Mouse (Mus musculus): ENCODE measurements at regions not wholly inside any gene's neighbourhood (a gene's known extent, or its start where the extent isn't known, plus 50 kb on each side); places are given as distances from the start of the nearest gene placed in this dataset.

- Histone ChIP-seq H3K9ac (no peak overlapping the region), H3K4me1 (ENCODE audit: insufficient read depth) (0 out of 2 replicates have a peak, but pooled peaks cover 8% of the 10 kb centered on the region), H3K36me3 (ENCODE audit: insufficient read depth) (no peaks in the 10 kb centered on the region), H3K9me3 (ENCODE audit: low read length) (no peaks in the 10 kb centered on the region), H3K27ac (ENCODE audit: low read depth, low read length) (no peak overlapping the region), H3K4me3 (ENCODE audit: low read depth, low read length) (no peak overlapping the region), H3K27me3 (ENCODE audit: insufficient read depth, low read length) (no peaks in the 10 kb centered on the region; the same call in 1 of the 2 replicates), H3K4me2 (ENCODE audit: low read depth) (no peak overlapping the region)
- no peak for DNase-seq
- 63% methylated on average over 4 of the region's 4 CpGs for WGBS
- no peak for ATAC-seq
- TF ChIP-seq CTCF (IDR thresholded peaks at IDR 0.05; ENCODE audit: low read depth), result no peak
Measured at GRCm38 (mm10) chr11:43976024-43976423, 75.0 kb upstream of the Adra1b start.

- DNase-seq (peak; percentile 10), ATAC-seq (0 out of 2 replicates have a peak, but pooled peaks have one; percentile 18)
- Histone ChIP-seq H3K4me3 (ENCODE audit: low read depth, low read length) (no peak overlapping the region), H3K27ac (ENCODE audit: low read depth, low read length) (no peak overlapping the region), H3K27me3 (ENCODE audit: insufficient read depth, low read length) (no peaks in the 10 kb centered on the region; the same call in 1 of the 2 replicates), H3K36me3 (ENCODE audit: insufficient read depth) (no peaks in the 10 kb centered on the region), H3K9me3 (ENCODE audit: low read length) (no peaks in the 10 kb centered on the region), H3K9ac (no peak overlapping the region), H3K4me2 (ENCODE audit: low read depth) (no peak overlapping the region), H3K4me1 (ENCODE audit: insufficient read depth) (0 out of 2 replicates have a peak, but pooled peaks cover 8% of the 10 kb centered on the region)
- 27% methylated on average over 7 of the region's 7 CpGs for WGBS
- no peak for TF ChIP-seq CTCF (IDR thresholded peaks at IDR 0.05; ENCODE audit: low read depth)
Measured at GRCm38 (mm10) chr11:43979406-43979805, 78.4 kb upstream of the Adra1b start.

GRCm38 (mm10) chr11:43980444-43980843 lies 79.4 kb upstream of the Adra1b start:
- no peak for TF ChIP-seq CTCF (IDR thresholded peaks at IDR 0.05; ENCODE audit: low read depth)
- Histone ChIP-seq H3K9ac (no peak overlapping the region), H3K4me1 (ENCODE audit: insufficient read depth) (0 out of 2 replicates have a peak, but pooled peaks cover 8% of the 10 kb centered on the region), H3K36me3 (ENCODE audit: insufficient read depth) (no peaks in the 10 kb centered on the region), H3K4me2 (ENCODE audit: low read depth) (no peak overlapping the region), H3K27ac (ENCODE audit: low read depth, low read length) (no peak overlapping the region), H3K27me3 (ENCODE audit: insufficient read depth, low read length) (no peaks in the 10 kb centered on the region; the same call in 1 of the 2 replicates), H3K4me3 (ENCODE audit: low read depth, low read length) (no peak overlapping the region), H3K9me3 (ENCODE audit: low read length) (no peaks in the 10 kb centered on the region)
- ATAC-seq, result no peak
- no peak for DNase-seq
- 60% methylated on average over 4 of the region's 4 CpGs for WGBS

GRCm38 (mm10) chr11:43989911-43990430 lies 89.0 kb upstream of the Adra1b start:
- Histone ChIP-seq H3K4me3 (ENCODE audit: low read depth, low read length) (no peak overlapping the region), H3K9ac (no peak overlapping the region), H3K4me2 (ENCODE audit: low read depth) (no peak overlapping the region), H3K27ac (ENCODE audit: low read depth, low read length) (no peak overlapping the region), H3K27me3 (ENCODE audit: insufficient read depth, low read length) (peaks cover 5% of the 10 kb centered on the region; the same call in 1 of the 2 replicates), H3K4me1 (ENCODE audit: insufficient read depth) (no peaks in the 10 kb centered on the region), H3K9me3 (ENCODE audit: low read length) (no peaks in the 10 kb centered on the region), H3K36me3 (ENCODE audit: insufficient read depth) (no peaks in the 10 kb centered on the region)
- DNase-seq, result no peak
- no peak for TF ChIP-seq CTCF (IDR thresholded peaks at IDR 0.05; ENCODE audit: low read depth)
- WGBS, result 66% methylated on average over 1 of the region's 1 CpGs
- no peak for ATAC-seq

GRCm38 (mm10) chr11:43992011-43992471 lies 91.0 kb upstream of the Adra1b start:
- Histone ChIP-seq H3K27me3 (ENCODE audit: insufficient read depth, low read length) (peaks cover 5% of the 10 kb centered on the region; the same call in 1 of the 2 replicates), H3K4me3 (ENCODE audit: low read depth, low read length) (no peak overlapping the region), H3K27ac (ENCODE audit: low read depth, low read length) (no peak overlapping the region), H3K4me1 (ENCODE audit: insufficient read depth) (no peaks in the 10 kb centered on the region), H3K4me2 (ENCODE audit: low read depth) (no peak overlapping the region), H3K9ac (no peak overlapping the region), H3K36me3 (ENCODE audit: insufficient read depth) (no peaks in the 10 kb centered on the region), H3K9me3 (ENCODE audit: low read length) (no peaks in the 10 kb centered on the region)
- no peak for ATAC-seq
- WGBS, result 87% methylated on average over 6 of the region's 6 CpGs
- no peak for DNase-seq
- no peak for TF ChIP-seq CTCF (IDR thresholded peaks at IDR 0.05; ENCODE audit: low read depth)

GRCm38 (mm10) chr11:43998046-43998725 lies 97.2 kb upstream of the Adra1b start:
- no peaks in the 10 kb centered on the region for H3K4me1 ChIP-seq (ENCODE audit: insufficient read depth)
- TF ChIP-seq CTCF (IDR thresholded peaks at IDR 0.05; ENCODE audit: low read depth), result no peak
- no peak overlapping the region for H3K27ac ChIP-seq (ENCODE audit: low read depth, low read length)
- H3K27me3 ChIP-seq (ENCODE audit: insufficient read depth, low read length), result peaks cover 6% of the 10 kb centered on the region
- H3K9me3 ChIP-seq (ENCODE audit: low read length), result no peaks in the 10 kb centered on the region
- no peak overlapping the region for H3K4me2 ChIP-seq (ENCODE audit: low read depth)
- no peak for DNase-seq
- H3K4me3 ChIP-seq (ENCODE audit: low read depth, low read length), result no peak overlapping the region
- WGBS, result 81% methylated on average over 12 of the region's 12 CpGs
- ATAC-seq, result no peak
- H3K36me3 ChIP-seq (ENCODE audit: insufficient read depth), result no peaks in the 10 kb centered on the region
- no peak overlapping the region for H3K9ac ChIP-seq

- WGBS, result 86% methylated on average over 4 of the region's 4 CpGs
- no peak overlapping the region for H3K27ac ChIP-seq (ENCODE audit: low read depth, low read length)
- TF ChIP-seq CTCF (IDR thresholded peaks at IDR 0.05; ENCODE audit: low read depth), result no peak
Measured at GRCm38 (mm10) chr11:44000056-44000455, 99.0 kb upstream of the Adra1b start.

More at GRCm38 (mm10) chr11:44000056-44000455, 99.0 kb upstream of the Adra1b start:
- Histone ChIP-seq H3K36me3 (ENCODE audit: insufficient read depth) (no peaks in the 10 kb centered on the region), H3K4me1 (ENCODE audit: insufficient read depth) (no peaks in the 10 kb centered on the region), H3K9ac (no peak overlapping the region), H3K27me3 (ENCODE audit: insufficient read depth, low read length) (peaks cover 11% of the 10 kb centered on the region), H3K4me2 (ENCODE audit: low read depth) (no peak overlapping the region), H3K9me3 (ENCODE audit: low read length) (no peaks in the 10 kb centered on the region), H3K4me3 (ENCODE audit: low read depth, low read length) (no peak overlapping the region)
- DNase-seq (no peak), ATAC-seq (no peak)
